Mouse (Mus musculus) limb, embryonic 15.5 days (tissue): ENCODE data around the gene Copz2. TPM values are rescaled to one million over a fixed set of nuclear protein-coding genes. Genes with fewer than 3 reads are reported as not detected.
"Not testable (repeated sequence)": the region's sequence is repeated elsewhere in the genome, so short reads cannot be mapped to it uniquely, and the experiment has no call there.

Experiments
- ATAC-seq: fragments of 200-750 bp; cut with Nextera tagmentation; 2 replicates; pipeline ENCODE4 v1.8.0; 2017; ENCODE audit warnings: low read depth, moderate TSS enrichment; ENCODE audit not compliant: insufficient number of reproducible peaks, low FRiP score, low TSS enrichment
- H3K27ac ChIP-seq: fragments of 300-500 bp; sonication (generic); 2 replicates; pipeline ENCODE4 v1.5.1; 2015; ENCODE audit warnings: moderate library complexity, mild to moderate bottlenecking, inconsistent platforms
- H3K27me3 ChIP-seq: fragments of 300-500 bp; sonication (generic); 2 replicates; pipeline ENCODE4 v1.6.1; 2015; ENCODE audit warnings: inconsistent platforms
- H3K36me3 ChIP-seq: fragments of 300-500 bp; sonication (generic); 2 replicates; pipeline ENCODE4 v1.6.1; 2015; ENCODE audit warnings: inconsistent platforms
- H3K4me1 ChIP-seq: fragments of 300-500 bp; sonication (generic); 2 replicates; pipeline ENCODE4 v1.6.1; 2015; ENCODE audit warnings: inconsistent platforms
- H3K4me2 ChIP-seq: fragments of 300-500 bp; sonication (generic); 2 replicates; pipeline ENCODE4 v1.6.1; 2015; ENCODE audit warnings: mild to moderate bottlenecking, inconsistent platforms
- H3K4me3 ChIP-seq: fragments of 300-500 bp; sonication (generic); 2 replicates; pipeline ENCODE4 v1.5.1; 2015; ENCODE audit warnings: mild to moderate bottlenecking, inconsistent platforms
- H3K9ac ChIP-seq: fragments of 300-500 bp; sonication (generic); 2 replicates; pipeline ENCODE4 v1.6.1; 2015; ENCODE audit warnings: inconsistent platforms
- H3K9me3 ChIP-seq: fragments of 300-500 bp; sonication (generic); 2 replicates; pipeline ENCODE4 v1.6.1; 2016; ENCODE audit warnings: inconsistent platforms
- WGBS: fragments of 180-500 bp; shearing (Covaris S2); methylation state at CpG from one replicate; pipeline ENCODE4 v1.1.7; 2015; 5-methylcytosine and 5-hydroxymethylcytosine counted together
- polyA plus RNA-seq: library from polyadenylated mRNA; unstranded; fragments of >200 nt; fragmentation: Nextera tagmentation; extraction: Ambion mirVana; gene quantifications from 2 replicates; pipeline ENCODE4 v1.2.1, GENCODE M21; 2015

The Copz2 gene
- 203 and 213 TPM in 2 replicates for polyA plus RNA-seq

DNA sequence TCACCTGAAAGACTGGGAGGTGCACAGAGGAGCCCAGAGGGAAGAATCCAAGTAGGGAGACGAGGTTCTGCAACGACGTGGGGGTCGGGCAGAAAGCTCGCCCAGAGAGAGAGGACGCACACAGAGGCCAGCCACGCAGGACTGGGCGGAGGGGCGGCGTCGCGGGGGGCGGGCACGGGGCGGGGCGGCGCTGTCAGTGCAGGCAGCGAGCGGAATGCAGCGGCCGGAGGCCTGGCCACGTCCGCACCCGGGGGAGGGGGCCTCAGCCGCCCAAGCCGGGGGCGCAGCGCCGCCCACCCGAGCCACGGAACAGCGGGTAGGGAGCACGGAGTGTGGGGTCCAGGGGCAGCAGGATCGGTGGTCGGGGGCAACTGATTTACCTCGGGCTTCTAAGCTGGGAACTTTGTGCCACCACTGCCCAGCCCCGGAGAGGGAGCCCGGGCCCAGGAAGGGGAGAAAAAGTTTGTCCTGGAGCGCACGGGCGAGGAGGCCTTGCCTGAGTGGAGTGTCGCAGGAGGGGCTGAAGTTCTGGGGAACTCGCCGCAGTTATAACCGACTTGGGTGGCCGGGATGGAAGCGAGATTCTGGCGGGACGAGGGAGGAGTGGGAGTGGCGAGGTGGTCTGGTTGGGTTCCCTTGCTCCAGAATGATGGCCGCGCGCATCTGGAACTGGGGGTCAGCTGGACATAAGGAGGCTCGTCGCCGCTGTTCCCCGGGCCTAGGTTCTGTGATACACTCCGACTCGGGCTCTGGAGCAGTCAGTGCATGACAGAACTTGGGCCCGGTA, at the start of gene Copz2:
TSS of gene Copz2 (plus strand) at position 190 of the 787 bp plus-strand sequence.
- Histone ChIP-seq H3K36me3 (peaks cover 17% of the 10 kb centered on the region), H3K9me3 (no peaks in the 10 kb centered on the region), H3K9ac (peak within 1 kb of the TSS; percentile 69), H3K4me1 (peaks cover 11% of the 10 kb centered on the region), H3K27me3 (no peaks in the 10 kb centered on the region), H3K27ac (peak within 1 kb of the TSS; percentile 80), H3K4me3 (peak within 1 kb of the TSS; percentile 55), H3K4me2 (peak within 1 kb of the TSS; percentile 65)
- under 1% methylated on average over 59 of the region's 60 CpGs for WGBS
- ATAC-seq: peak; percentile 81

GRCm38 (mm10) chr11:96805606-96806005, 44.1 kb upstream of the Copz2 start:
- no peak overlapping the region for H3K4me2 ChIP-seq
- no peaks in the 10 kb centered on the region for H3K4me1 ChIP-seq
- no peak for ATAC-seq
- no peak overlapping the region for H3K4me3 ChIP-seq
- H3K36me3 ChIP-seq: peaks cover 86% of the 10 kb centered on the region
- WGBS: 95% methylated on average over 5 of the region's 5 CpGs
- H3K9ac ChIP-seq: no peak overlapping the region
- H3K27me3 ChIP-seq: no peaks in the 10 kb centered on the region
- no peak overlapping the region for H3K27ac ChIP-seq
- H3K9me3 ChIP-seq: no peaks in the 10 kb centered on the region

GRCm38 (mm10) chr11:96808066-96808465, 41.6 kb upstream of the Copz2 start:
- no peak for ATAC-seq
- Histone ChIP-seq H3K4me2 (no peak overlapping the region), H3K4me3 (no peak overlapping the region), H3K4me1 (no peaks in the 10 kb centered on the region), H3K27me3 (no peaks in the 10 kb centered on the region), H3K9ac (no peak overlapping the region), H3K36me3 (peaks cover 87% of the 10 kb centered on the region), H3K9me3 (no peaks in the 10 kb centered on the region), H3K27ac (no peak overlapping the region)
- WGBS: 61% methylated on average over 1 of the region's 1 CpGs

GRCm38 (mm10) chr11:96809562-96810235, 40.0 kb upstream of the Copz2 start:
- no peaks in the 10 kb centered on the region for H3K4me1 ChIP-seq
- H3K9me3 ChIP-seq: no peaks in the 10 kb centered on the region
- 90% methylated on average over 6 of the region's 6 CpGs for WGBS
- H3K27ac ChIP-seq: no peak overlapping the region
- no peaks in the 10 kb centered on the region for H3K27me3 ChIP-seq
- H3K9ac ChIP-seq: no peak overlapping the region
- no peak overlapping the region for H3K4me2 ChIP-seq
- H3K4me3 ChIP-seq: no peak overlapping the region
- no peak for ATAC-seq
- peaks cover 80% of the 10 kb centered on the region for H3K36me3 ChIP-seq

DNA sequence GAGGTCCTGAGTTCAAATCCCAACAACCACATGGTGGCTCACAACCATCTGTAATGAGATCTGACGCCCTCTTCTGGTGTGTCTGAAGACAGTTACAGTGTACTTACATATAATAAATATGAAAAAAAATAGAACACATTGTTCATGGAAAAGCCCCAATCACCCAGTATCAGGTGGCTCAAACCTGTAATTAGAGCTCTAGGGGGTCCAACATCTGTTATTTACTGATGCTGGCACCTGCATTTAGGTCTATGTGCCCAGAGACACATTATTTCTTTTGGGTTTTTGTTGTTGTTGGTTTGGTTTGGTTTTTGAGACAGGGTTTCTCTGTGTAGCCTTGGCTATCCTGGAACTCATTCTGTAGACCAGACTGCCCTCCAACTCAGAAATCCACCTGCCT, 38.5 kb upstream of the Copz2 start:
- H3K4me1 ChIP-seq, H3K4me2 ChIP-seq, H3K27me3 ChIP-seq, H3K27ac ChIP-seq, H3K4me3 ChIP-seq, H3K9ac ChIP-seq, ATAC-seq, H3K9me3 ChIP-seq: not testable (repeated sequence)
- peaks cover 76% of the 10 kb centered on the region for H3K36me3 ChIP-seq
- WGBS: 86% methylated on average over 1 of the region's 1 CpGs

GRCm38 (mm10) chr11:96813455-96813854, 36.2 kb upstream of the Copz2 start:
- H3K4me3 ChIP-seq: no peak overlapping the region
- no peak overlapping the region for H3K9ac ChIP-seq
- 72% methylated on average over 4 of the region's 4 CpGs for WGBS
- H3K4me2 ChIP-seq: no peak overlapping the region
- H3K27ac ChIP-seq: no peak overlapping the region
- no peaks in the 10 kb centered on the region for H3K27me3 ChIP-seq
- no peaks in the 10 kb centered on the region for H3K9me3 ChIP-seq
- H3K36me3 ChIP-seq: peaks cover 86% of the 10 kb centered on the region
- 0 out of 2 replicates have a peak, but pooled peaks cover 2% of the 10 kb centered on the region for H3K4me1 ChIP-seq
- no peak for ATAC-seq

- Histone ChIP-seq H3K36me3 (peaks cover 86% of the 10 kb centered on the region), H3K4me1 (0 out of 2 replicates have a peak, but pooled peaks cover 2% of the 10 kb centered on the region), H3K9ac (no peak overlapping the region), H3K27ac (no peak overlapping the region), H3K9me3 (no peaks in the 10 kb centered on the region), H3K4me2 (no peak overlapping the region), H3K27me3 (no peaks in the 10 kb centered on the region), H3K4me3 (no peak overlapping the region)
- 87% methylated on average over 5 of the region's 5 CpGs for WGBS
- no peak for ATAC-seq
These were observed 35.8 kb upstream of the Copz2 start for GRCm38 (mm10) chr11:96813920-96814319.

DNA sequence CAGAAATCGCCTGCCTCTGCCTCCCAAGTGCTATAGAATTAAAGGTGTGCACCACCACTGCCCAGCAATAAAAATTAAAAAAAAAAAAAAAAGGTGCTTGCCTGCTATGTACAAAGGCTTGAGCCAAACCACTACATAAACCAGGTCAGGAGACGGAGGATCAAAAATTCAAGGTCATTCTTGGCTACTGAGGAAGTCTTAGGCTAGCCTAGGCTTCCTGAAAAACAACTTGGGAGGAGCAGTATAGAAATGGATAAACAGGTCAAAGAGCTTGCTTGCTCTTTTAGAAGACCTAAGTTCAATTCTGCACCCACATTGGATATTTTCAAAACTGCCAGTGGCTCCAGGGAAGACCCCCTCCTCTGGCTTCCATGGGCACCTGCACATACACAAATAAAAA, 35.2 kb upstream of the Copz2 start:
- no peaks in the 10 kb centered on the region for H3K9me3 ChIP-seq
- no peaks in the 10 kb centered on the region for H3K27me3 ChIP-seq
- no peak overlapping the region for H3K4me2 ChIP-seq
- ATAC-seq: no peak
- WGBS: 76% methylated on average over 2 of the region's 2 CpGs
- no peak overlapping the region for H3K27ac ChIP-seq
- H3K36me3 ChIP-seq: peaks cover 86% of the 10 kb centered on the region
- 0 out of 2 replicates have a peak, but pooled peaks cover 2% of the 10 kb centered on the region for H3K4me1 ChIP-seq
- H3K9ac ChIP-seq: no peak overlapping the region
- H3K4me3 ChIP-seq: no peak overlapping the region

DNA sequence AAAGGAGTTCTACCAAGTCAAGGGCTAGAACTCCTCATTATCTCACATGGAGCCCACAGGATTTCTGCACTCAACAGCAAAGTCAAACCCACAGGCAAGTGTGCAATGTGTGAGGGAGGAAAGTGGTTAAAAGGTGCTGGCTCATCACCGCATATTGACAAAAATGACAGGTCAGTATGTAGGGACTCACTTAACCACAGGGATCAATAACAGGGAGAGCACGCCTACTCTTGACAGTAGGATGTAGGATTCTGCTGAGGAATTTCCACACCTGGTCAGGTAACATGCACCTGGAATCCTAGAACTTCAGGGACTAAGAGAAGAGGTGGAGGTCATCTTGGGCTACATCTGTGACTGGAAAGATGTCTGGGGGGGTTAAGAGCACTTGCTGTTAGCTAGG, 33.8 kb upstream of the Copz2 start:
- Histone ChIP-seq H3K27ac (no peak overlapping the region), H3K4me3 (no peak overlapping the region), H3K4me2 (no peak overlapping the region), H3K36me3 (peaks cover 87% of the 10 kb centered on the region), H3K27me3 (no peaks in the 10 kb centered on the region), H3K4me1 (0 out of 2 replicates have a peak, but pooled peaks cover 2% of the 10 kb centered on the region), H3K9me3 (no peaks in the 10 kb centered on the region), H3K9ac (no peak overlapping the region)
- 100% methylated on average over 2 of the region's 2 CpGs for WGBS
- ATAC-seq: no peak

- H3K27me3 ChIP-seq: no peaks in the 10 kb centered on the region
- no peak overlapping the region for H3K27ac ChIP-seq
- no peaks in the 10 kb centered on the region for H3K9me3 ChIP-seq
- H3K4me2 ChIP-seq: no peak overlapping the region
- H3K9ac ChIP-seq: no peak overlapping the region
- peaks cover 87% of the 10 kb centered on the region for H3K36me3 ChIP-seq
- 91% methylated on average over 1 of the region's 1 CpGs for WGBS
- no peak for ATAC-seq
- H3K4me3 ChIP-seq: no peak overlapping the region
- H3K4me1 ChIP-seq: 0 out of 2 replicates have a peak, but pooled peaks cover 2% of the 10 kb centered on the region
These were observed 33.2 kb upstream of the Copz2 start for GRCm38 (mm10) chr11:96816494-96816893.

DNA sequence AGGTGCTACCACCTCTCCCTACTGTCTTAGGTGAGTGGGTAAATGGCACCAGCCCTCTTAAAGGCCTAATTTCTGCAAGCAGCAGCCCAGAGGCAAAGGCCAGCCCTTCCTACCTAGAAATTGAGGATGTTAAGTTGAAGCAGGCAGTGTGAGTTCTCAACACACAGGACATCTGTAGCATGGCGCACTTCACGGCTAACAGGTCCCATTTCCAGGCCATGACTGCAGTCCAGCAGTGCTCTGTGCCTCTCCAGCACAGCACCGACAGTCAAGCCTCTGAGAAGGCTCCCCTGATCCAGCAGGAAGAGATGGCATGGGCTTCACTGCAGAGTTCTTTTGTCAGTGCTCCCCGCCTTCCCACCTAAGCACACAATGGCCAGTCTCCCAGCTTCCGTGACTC, 32.7 kb upstream of the Copz2 start:
- H3K36me3 ChIP-seq: peaks cover 87% of the 10 kb centered on the region
- no peaks in the 10 kb centered on the region for H3K27me3 ChIP-seq
- no peak overlapping the region for H3K9ac ChIP-seq
- H3K9me3 ChIP-seq: no peaks in the 10 kb centered on the region
- no peak overlapping the region for H3K4me3 ChIP-seq
- 0 out of 2 replicates have a peak, but pooled peaks cover 2% of the 10 kb centered on the region for H3K4me1 ChIP-seq
- no peak overlapping the region for H3K4me2 ChIP-seq
- no peak for ATAC-seq
- no peak overlapping the region for H3K27ac ChIP-seq
- WGBS: 88% methylated on average over 5 of the region's 5 CpGs

GRCm38 (mm10) chr11:96818128-96818710, 31.5 kb upstream of the Copz2 start:
- H3K27ac ChIP-seq: no peak overlapping the region
- H3K4me3 ChIP-seq: no peak overlapping the region
- H3K27me3 ChIP-seq: no peaks in the 10 kb centered on the region
- peaks cover 8% of the 10 kb centered on the region for H3K4me1 ChIP-seq
- H3K9ac ChIP-seq: no peak overlapping the region
- ATAC-seq: no peak
- peaks cover 81% of the 10 kb centered on the region for H3K36me3 ChIP-seq
- H3K4me2 ChIP-seq: no peak overlapping the region
- 86% methylated on average over 8 of the region's 8 CpGs for WGBS
- H3K9me3 ChIP-seq: no peaks in the 10 kb centered on the region
